Mouse (Mus musculus) adrenal gland, adult 2 months (tissue): ENCODE data around the gene Tmem176b. TPM values are rescaled to one million over a fixed set of nuclear protein-coding genes. Genes with fewer than 3 reads are reported as not detected.
A peak's percentile ranks its signal among the peaks of the same experiment; 100 is the strongest.
"Not testable (repeated sequence)": the region's sequence is repeated elsewhere in the genome, so short reads cannot be mapped to it uniquely, and the experiment has no call there.

Source experiments
- DNase-seq: peaks from one replicate; pipeline ENCODE4 v3.0.0; 2021
- long read RNA-seq: library from polyadenylated mRNA; stranded (forward); transcript quantifications from one replicate; pipeline ENCODE4 v2.0.0, GENCODE M21; 2021
- polyA plus RNA-seq: library from polyadenylated mRNA; depleted of rRNA; stranded (reverse); fragments of >200 nt; gene quantifications from 2 replicates; pipeline ENCODE4 v1.2.3, GENCODE M21; 2012; rRNA removed
- total RNA-seq, 2 experiments: library from RNA; stranded (reverse); gene quantifications; 2 replicates each; pipeline ENCODE4 v1.2.3; 2021

Tmem176b gene
- total RNA-seq (100 to 1,000 TPM; 608 to 699 TPM), polyA plus RNA-seq (591 and 724 TPM in 2 replicates)
- long read RNA-seq, transcript Tmem176b-202 (7 exons, 1,648 nt), result minor isoform, 40 of 398 reads
- long read RNA-seq, transcript Tmem176b-203 (7 exons, 1,414 nt), result major isoform, 131 of 398 reads
- long read RNA-seq, transcript Tmem176b-201 (8 exons, 1,238 nt), result minor isoform, 39 of 398 reads
- long read RNA-seq, transcript Tmem176b-209 (7 exons, 986 nt), result minor isoform, 73 of 398 reads
- long read RNA-seq, partial matches to known transcripts, result 59 of 398 reads
- long read RNA-seq, other reads (novel, unspliced or antisense), result 56 of 398 reads

- DNase-seq, result peak; percentile 98
Measured at GRCm38 (mm10) chr6:48840973-48841625, at the start of gene Tmem176b. Gene Tmem176b, minus strand, starts transcription at chr6:48841496.

- DNase-seq, result no peak
Measured at GRCm38 (mm10) chr6:48876510-48877135, 35.3 kb upstream of the Tmem176b start.

- no peak for DNase-seq
Measured at GRCm38 (mm10) chr6:48875515-48875914, 34.2 kb upstream of the Tmem176b start.

DNA sequence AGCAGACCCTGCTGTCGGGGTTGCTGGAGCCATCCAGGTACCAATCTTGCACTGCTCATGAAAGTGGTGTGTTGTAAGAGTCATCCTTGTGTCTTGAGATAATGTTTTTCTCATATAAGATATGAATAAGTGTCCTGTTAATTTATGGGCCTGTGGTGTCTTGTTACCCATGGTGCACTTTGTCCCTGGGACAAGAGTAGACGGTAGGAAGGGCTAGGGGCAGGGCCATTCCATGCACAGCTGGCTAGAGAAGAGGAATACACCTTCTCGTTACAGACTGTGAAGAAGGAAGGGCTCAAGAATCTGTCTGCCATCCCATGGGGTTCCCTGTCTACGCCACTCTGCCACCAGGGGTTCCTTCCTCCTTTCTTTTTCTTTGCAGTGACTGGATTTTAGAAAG is 33.3 kb upstream of the Tmem176b start:
- no peak for DNase-seq

DNA sequence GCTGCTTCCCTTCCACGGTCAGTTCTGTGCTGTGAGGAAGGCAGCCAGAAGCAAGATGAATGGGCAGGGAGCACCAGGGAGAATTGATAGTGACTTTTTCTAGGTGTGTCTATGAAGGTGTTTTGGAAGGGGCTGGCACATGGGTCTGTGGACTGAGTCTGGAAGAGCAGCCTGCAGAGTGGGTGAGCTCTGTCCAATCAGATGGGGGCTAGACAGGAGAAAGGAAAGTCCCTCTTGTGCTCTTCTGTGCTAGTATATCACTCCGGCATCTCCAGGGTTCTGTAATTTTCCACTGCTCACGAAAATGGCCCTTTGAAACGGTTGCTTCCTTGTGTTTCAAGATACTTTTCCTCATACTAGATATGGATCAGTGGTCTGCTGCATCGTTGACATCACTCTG is 31.3 kb upstream of the Tmem176b start, which contains the start of gene Aoc1:
Gene Aoc1 (plus strand): TSS at position 301 of the 400 bp plus-strand sequence.
- no peak for DNase-seq

DNA sequence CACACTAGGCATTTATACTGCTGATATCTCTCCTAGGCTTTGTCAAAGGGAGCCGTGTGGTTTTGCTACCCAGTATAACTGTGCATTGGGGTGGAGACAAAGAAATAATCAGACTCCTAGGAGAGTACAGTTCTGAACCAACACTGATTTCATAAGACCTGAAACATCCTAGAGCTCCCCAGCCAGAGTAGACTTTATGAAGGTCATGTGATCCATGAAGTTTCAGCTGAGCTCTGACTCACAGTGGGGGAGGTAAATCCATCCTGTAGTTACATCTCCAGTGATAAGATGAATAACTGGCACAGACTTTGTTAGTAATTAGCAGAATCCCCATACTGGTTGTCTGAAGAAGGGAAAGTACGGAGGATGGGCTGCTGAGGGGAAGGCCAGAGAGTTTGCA is 28.5 kb upstream of the Tmem176b start:
- peak; percentile 51 for DNase-seq

DNA sequence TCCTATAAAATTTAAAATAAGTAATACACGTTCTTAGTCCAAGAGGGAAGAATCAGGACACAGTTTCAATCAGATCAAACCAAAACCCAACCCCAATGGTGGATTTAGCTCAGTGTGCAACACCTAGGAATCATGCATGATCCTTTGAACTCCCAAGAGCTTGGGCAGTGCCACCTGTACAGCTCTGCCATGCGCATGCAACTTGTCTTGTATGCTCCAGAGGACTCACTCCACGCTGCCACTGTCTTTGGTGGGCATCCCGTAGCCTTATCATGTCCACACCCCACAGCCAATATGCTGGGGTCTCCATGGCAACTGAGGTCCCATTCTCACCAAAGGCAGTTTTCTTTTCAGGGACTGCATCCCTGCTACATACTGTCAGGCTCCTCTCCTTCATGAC is 25.9 kb upstream of the Tmem176b start:
- DNase-seq, result no peak

- not testable (repeated sequence) for DNase-seq
Measured at GRCm38 (mm10) chr6:48866355-48866950, 25.2 kb upstream of the Tmem176b start.

GRCm38 (mm10) chr6:48865152-48865745 is 24.0 kb upstream of the Tmem176b start:
- DNase-seq, result no peak

DNA sequence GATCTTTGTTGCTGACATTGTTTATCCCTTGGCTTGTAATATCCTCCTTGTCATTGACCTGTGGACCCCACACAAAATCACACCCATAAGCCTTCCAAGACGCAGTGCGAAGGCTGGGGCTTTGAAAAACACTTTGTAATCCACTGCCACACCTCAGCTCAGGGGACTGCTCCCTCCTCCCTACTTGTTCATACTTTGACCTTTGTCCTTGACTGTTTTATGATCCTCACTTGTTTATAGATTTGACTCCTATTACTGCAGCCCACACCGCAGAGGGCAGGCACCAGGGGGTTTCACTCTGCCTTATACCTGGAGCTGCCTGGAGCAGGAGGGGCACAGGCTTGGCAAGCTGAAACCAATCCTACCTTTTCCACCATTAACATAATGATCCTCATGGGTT is 23.4 kb upstream of the Tmem176b start:
- no peak for DNase-seq

DNA sequence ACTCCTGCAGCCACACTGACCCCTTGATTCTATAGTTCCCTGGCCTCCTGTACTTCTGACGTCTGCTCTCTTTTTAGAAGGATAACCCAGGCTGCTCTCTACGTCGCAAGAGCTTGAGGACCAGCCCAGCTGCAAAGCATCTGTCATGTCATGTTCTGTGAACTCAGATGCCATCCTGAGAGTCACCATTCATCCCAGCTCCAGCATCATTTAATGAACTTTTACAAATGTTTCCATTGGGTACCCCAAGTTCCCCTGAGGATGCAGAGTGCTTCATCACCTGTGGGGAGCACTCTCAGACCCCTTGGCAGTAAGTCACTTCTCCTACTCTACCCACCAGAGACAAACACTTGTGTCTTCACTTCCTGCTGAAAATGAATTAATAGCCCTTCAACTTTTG is 22.9 kb upstream of the Tmem176b start:
- no peak for DNase-seq

DNA sequence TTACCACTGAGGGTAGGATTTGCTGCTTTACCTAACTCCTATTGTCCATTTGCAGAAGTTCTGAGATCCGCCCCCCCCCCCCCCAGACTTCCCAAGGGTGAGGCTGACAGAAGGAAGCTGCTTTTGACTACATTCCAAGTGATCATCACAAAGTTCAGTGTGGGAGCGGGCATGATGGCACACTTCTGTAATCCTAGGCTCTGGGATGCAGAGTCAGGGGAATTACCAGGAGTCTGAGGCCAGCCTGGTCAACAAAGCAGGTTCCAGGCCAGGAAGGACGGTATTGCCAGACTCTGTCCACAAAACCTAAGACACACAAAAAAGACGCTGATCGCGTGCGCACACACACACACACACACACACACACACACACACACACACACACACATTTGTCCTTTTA is 22.2 kb upstream of the Tmem176b start:
- no peak for DNase-seq

GRCm38 (mm10) chr6:48862816-48863215 is 21.5 kb upstream of the Tmem176b start:
- no peak for DNase-seq

GRCm38 (mm10) chr6:48861616-48862280 is 20.5 kb upstream of the Tmem176b start:
- no peak for DNase-seq

GRCm38 (mm10) chr6:48860851-48861250 is 19.6 kb upstream of the Tmem176b start:
- no peak for DNase-seq

- DNase-seq, result peak; percentile 74
Measured at GRCm38 (mm10) chr6:48860130-48860815, 19.0 kb upstream of the Tmem176b start.

- DNase-seq, result no peak
Measured at GRCm38 (mm10) chr6:48857613-48858302, 16.5 kb upstream of the Tmem176b start.

- DNase-seq, result no peak
Measured at GRCm38 (mm10) chr6:48854155-48854554, 12.9 kb upstream of the Tmem176b start.

DNA sequence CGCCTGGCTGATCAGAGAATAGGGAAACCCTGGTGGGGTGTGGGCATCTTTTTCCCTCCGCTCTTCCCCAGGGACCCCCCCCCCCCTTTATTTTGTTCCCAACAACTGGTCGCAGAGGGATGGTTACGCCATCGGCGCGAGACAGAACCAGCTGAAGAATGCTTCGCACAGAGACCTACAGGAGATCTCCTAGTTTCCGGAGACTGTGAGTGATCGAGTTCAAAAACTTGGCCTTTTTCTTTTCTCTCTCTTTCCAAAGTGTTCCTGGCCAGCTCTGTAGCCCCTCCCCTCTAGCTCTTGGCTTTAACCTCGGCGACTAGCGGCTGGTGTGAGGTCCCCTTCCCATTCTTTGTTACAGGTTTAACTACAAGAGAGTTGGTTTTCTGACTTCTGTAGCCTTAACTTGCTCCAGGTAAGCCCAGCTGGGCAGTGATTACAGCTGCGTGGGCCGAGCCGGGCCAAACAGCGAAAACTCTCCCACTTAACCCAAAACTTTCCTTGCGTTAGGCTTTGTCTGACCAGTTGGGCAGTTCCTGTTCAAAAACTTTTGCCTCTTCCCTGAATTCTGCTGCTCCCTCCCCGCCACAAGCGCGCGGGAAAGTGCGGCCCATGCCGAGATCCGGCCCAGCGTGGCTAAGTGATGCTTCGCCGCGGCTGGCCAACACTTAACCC is 10.7 kb upstream of the Tmem176b start:
- peak; percentile 71 for DNase-seq

- DNase-seq, result peak; percentile 0
Measured at GRCm38 (mm10) chr6:48845086-48845485, 3.8 kb upstream of the Tmem176b start.
